Mouse (Mus musculus) midbrain, embryonic 12.5 days (tissue): ENCODE results near the gene Psma5. TPM values are rescaled to one million over a fixed set of nuclear protein-coding genes. Genes with fewer than 3 reads are reported as not detected.
A peak's percentile ranks its signal among the peaks of the same experiment; 100 is the strongest.
"Not testable (repeated sequence)": the region's sequence is repeated elsewhere in the genome, so short reads cannot be mapped to it uniquely, and the experiment has no call there.

Experiments
- ATAC-seq: fragments of 200-750 bp; cut with Nextera tagmentation; 2 replicates; pipeline ENCODE4 v1.8.0; 2017; ENCODE audit warnings: low read depth, moderate TSS enrichment, moderate library complexity; ENCODE audit not compliant: low FRiP score
- H3K27ac ChIP-seq: fragments of 300-500 bp; sonication (generic); replicated peaks from 2 replicates; pipeline ENCODE4 v1.5.1; 2016; ENCODE audit warnings: mild to moderate bottlenecking
- H3K27me3 ChIP-seq: fragments of 300-500 bp; sonication (generic); 2 replicates; pipeline ENCODE4 v1.6.1; 2016; ENCODE audit warnings: mild to moderate bottlenecking
- H3K36me3 ChIP-seq: fragments of 300-500 bp; sonication (generic); 2 replicates; pipeline ENCODE4 v1.6.1; 2016
- H3K4me1 ChIP-seq: fragments of 300-500 bp; sonication (generic); 2 replicates; pipeline ENCODE4 v1.6.1; 2016
- H3K4me2 ChIP-seq: fragments of 300-500 bp; sonication (generic); replicated peaks from 2 replicates; pipeline ENCODE4 v1.6.1; 2016; ENCODE audit warnings: mild to moderate bottlenecking, moderate library complexity
- H3K4me3 ChIP-seq: fragments of 300-500 bp; sonication (generic); 2 replicates; pipeline ENCODE4 v1.5.1; 2016; ENCODE audit warnings: mild to moderate bottlenecking
- H3K9ac ChIP-seq: fragments of 300-500 bp; sonication (generic); replicated peaks from 2 replicates; pipeline ENCODE4 v1.6.1; 2016; ENCODE audit warnings: mild to moderate bottlenecking, moderate library complexity
- H3K9me3 ChIP-seq: fragments of 300-500 bp; sonication (generic); 2 replicates; pipeline ENCODE4 v1.6.1; 2016; ENCODE audit warnings: mild to moderate bottlenecking
- WGBS: fragments of 180-500 bp; shearing (Covaris S2); methylation state at CpG from one replicate; pipeline ENCODE4 v1.1.7; 2016; 5-methylcytosine and 5-hydroxymethylcytosine counted together
- polyA plus RNA-seq: library from polyadenylated mRNA; unstranded; fragments of >200 nt; fragmentation: Nextera tagmentation; extraction: Ambion mirVana; gene quantifications from 2 replicates; pipeline ENCODE4 v1.2.1, GENCODE M21; 2016

Gene Psma5
- polyA plus RNA-seq, 1 experiment from 2014 or later, result 232 TPM

DNA sequence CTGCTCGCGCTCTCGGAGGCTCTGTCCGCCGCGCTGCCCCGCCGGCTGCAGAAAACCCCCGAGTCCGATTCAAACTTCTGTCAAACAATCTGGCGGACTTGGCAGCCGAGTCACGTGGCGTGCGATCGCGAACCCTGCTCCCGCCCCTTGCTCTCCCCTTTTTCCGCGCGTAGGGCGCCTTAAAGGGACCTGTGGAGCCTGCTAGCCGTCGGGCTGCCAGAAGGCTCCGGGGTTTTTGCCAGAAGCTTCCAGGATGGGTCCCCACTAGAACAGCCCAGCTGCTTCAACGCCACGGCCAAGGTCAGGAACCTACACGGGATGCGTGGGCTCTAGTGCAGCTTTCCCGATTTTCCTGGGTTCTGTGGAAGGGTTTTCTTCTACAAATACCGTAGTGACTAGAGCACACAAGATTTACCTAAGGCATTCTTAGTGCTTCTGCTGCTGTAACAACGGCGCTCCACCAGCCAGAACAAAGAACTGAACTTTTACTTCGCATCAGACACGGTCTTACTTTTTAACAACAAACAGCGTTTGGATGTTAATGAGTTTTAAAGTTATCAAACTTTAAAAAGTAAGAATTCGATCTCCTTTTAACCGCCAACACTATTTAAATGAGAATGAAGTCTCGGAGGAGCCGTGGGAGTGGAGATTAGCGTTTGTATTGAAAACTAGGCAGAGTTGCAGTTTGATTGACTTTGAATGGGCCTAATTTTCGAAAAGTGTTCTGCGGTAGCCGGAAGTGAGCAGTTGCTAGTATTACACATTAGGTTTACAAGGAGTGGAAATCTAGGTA lies 30.0 kb upstream of the Psma5 start, which contains the start of gene Sypl2:
Sypl2 (minus strand) TSS at position 91 of the 793 bp plus-strand sequence.
- 2% methylated on average over 44 of the region's 44 CpGs for WGBS
- peaks cover 57% of the 10 kb centered on the region for H3K27me3 ChIP-seq
- peak within 1 kb of the TSS; percentile 63 for H3K4me2 ChIP-seq
- H3K9me3 ChIP-seq, result no peaks in the 10 kb centered on the region
- peaks cover 13% of the 10 kb centered on the region for H3K4me1 ChIP-seq
- ATAC-seq, result peak; percentile 76
- peak within 1 kb of the TSS; percentile 49 for H3K4me3 ChIP-seq
- no peak within 1 kb of the TSS for H3K27ac ChIP-seq
- H3K9ac ChIP-seq, result peak within 1 kb of the TSS; percentile 48
- H3K36me3 ChIP-seq, result no peaks in the 10 kb centered on the region

DNA sequence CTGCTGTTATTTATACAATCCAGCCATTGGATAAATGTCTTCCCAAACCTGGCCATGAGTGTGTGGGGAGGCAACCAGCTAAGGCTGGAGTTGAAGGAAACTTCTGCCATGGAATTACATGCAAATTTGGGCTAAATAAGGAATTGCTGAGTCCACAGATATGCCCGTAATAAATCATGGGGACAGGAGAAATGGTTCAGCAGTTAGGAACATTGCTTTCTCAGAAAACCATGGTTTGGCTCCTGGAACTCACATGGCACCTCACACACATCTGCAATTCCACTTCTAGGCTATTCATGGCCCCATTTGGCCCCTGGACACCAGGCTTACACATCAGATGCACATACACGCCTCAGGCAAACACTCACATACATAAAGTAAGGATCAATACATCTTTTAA lies 29.2 kb upstream of the Psma5 start:
- peaks cover 13% of the 10 kb centered on the region for H3K4me1 ChIP-seq
- no peak for ATAC-seq
- H3K27ac ChIP-seq, result no peak overlapping the region
- H3K9ac ChIP-seq, result no peak overlapping the region
- H3K27me3 ChIP-seq, result peaks cover 54% of the 10 kb centered on the region
- H3K4me2 ChIP-seq, result peak overlapping the region; percentile 63
- 87% methylated on average over 2 of the region's 2 CpGs for WGBS
- 0 out of 2 replicates have a peak overlapping the region, but pooled peaks have one; percentile 49 for H3K4me3 ChIP-seq
- H3K36me3 ChIP-seq, result no peaks in the 10 kb centered on the region
- H3K9me3 ChIP-seq, result no peaks in the 10 kb centered on the region

DNA sequence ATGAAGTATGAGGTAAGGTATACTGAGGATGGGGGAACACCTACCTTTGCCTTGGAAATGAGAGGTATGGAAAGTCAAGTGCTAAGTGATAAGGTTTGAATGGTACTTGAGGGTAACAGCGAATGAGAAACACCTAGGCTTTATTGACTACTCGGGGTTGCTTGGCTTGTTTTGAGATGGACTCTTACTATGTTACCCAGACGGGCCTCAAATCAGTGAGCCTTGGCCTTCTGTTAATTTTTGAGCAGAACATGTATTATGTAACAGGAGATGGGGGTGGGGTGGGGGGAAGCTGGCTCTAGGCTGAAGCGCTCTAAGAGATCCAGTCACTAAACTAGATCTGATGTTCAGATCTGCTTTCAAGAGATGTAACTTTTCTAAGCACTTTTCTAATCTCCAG lies 25.1 kb upstream of the Psma5 start:
- 82% methylated on average over 4 of the region's 4 CpGs for WGBS
- H3K27ac ChIP-seq, result no peak overlapping the region
- ATAC-seq, result no peak
- no peak overlapping the region for H3K4me3 ChIP-seq
- H3K9me3 ChIP-seq, result no peaks in the 10 kb centered on the region
- no peak overlapping the region for H3K9ac ChIP-seq
- H3K27me3 ChIP-seq, result peaks cover 14% of the 10 kb centered on the region
- H3K36me3 ChIP-seq, result no peaks in the 10 kb centered on the region
- no peak overlapping the region for H3K4me2 ChIP-seq
- peaks cover 2% of the 10 kb centered on the region; the same call in 1 of the 2 replicates for H3K4me1 ChIP-seq

DNA sequence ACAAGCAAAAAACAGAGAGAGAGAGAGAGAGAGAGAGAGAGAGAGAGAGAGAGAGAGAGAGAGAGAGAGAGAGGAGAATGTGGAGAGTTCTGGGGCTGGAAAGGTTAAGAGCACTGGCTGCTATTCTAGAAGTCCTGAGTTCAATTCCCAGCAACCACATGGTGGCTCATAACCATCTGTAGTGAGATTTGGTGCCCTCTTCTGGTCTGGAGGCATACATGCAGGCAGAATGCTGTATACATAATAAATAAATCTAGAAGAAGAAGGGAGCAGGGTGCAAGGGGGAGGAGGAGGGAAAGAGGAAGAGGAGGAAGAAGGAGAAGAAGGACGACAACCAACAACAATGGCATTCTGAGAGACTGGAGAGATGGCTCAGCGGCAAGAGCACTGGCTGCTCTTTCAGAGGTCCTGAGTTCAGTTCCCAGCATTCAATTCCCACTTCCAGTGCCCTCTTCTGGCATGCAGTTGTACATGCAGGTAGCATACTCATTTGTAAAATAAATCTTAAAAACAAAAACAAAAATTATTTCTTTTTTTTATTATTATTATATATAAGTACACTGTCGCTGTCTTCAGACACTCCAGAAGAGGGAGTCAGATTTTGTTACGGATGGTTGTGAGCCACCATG lies 19.1 kb upstream of the Psma5 start:
- 86% methylated on average over 4 of the region's 4 CpGs for WGBS
- not testable (repeated sequence) for H3K27ac ChIP-seq, H3K9ac ChIP-seq, H3K4me3 ChIP-seq, H3K36me3 ChIP-seq, H3K27me3 ChIP-seq, H3K9me3 ChIP-seq, H3K4me2 ChIP-seq, ATAC-seq, H3K4me1 ChIP-seq

DNA sequence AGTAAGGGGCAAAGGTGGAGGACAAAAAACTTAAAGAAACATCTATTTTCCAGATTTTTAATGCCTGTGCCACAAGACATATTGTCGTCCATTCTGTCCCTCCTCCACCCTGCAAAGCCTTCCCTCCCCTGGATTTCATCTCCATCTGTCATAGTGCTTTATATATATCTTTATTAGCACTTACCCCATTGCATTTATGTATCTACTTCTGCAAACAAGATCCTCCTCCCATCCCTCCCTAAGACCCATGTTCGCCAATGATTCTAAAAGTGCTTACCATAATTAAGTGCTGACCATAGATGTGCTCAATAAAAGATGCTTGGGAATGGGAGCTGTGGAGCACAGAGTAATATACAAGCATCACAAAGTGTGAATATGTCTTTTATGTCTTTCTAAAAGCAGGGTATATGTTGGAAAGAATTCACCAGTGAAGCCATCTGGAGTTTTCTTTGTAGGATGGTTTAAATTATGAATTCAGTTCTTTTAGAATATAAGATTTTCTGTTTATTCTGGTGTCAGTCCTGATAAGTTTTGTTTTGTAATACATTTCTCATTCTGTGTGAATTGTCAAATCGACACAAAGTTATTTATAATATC lies 15.4 kb upstream of the Psma5 start:
- no peak overlapping the region for H3K4me3 ChIP-seq
- no peaks in the 10 kb centered on the region for H3K27me3 ChIP-seq
- H3K9ac ChIP-seq, result no peak overlapping the region
- no peak for ATAC-seq
- no peaks in the 10 kb centered on the region for H3K4me1 ChIP-seq
- WGBS, result 95% methylated on average over 3 of the region's 3 CpGs
- no peak overlapping the region for H3K4me2 ChIP-seq
- H3K36me3 ChIP-seq, result no peaks in the 10 kb centered on the region
- no peaks in the 10 kb centered on the region for H3K9me3 ChIP-seq
- H3K27ac ChIP-seq, result no peak overlapping the region

DNA sequence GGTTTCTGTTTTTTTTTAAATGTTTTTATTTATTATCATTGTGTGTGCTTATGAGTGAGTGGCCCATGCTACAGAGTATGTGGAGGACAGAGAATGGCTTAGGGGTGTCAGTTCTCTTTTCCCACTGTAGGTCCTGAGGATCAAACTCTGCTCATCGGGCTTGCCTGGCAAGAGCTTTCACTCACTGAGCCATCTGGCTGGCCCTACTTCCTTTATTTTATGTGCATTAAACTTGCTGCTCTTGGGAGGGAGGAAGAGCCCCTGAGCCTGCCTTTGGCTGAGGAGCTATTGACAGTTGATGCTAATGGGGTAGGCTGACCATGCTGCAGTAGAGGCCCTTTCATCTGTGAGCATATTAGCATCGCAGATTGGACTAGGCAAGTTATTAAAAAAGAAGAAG lies 9.9 kb upstream of the Psma5 start:
- no peaks in the 10 kb centered on the region for H3K9me3 ChIP-seq
- H3K27me3 ChIP-seq, result no peaks in the 10 kb centered on the region
- no peak overlapping the region for H3K27ac ChIP-seq
- no peaks in the 10 kb centered on the region for H3K36me3 ChIP-seq
- H3K4me3 ChIP-seq, result no peak overlapping the region
- 85% methylated on average over 2 of the region's 2 CpGs for WGBS
- ATAC-seq, result no peak
- H3K9ac ChIP-seq, result no peak overlapping the region
- H3K4me2 ChIP-seq, result no peak overlapping the region
- no peaks in the 10 kb centered on the region for H3K4me1 ChIP-seq

DNA sequence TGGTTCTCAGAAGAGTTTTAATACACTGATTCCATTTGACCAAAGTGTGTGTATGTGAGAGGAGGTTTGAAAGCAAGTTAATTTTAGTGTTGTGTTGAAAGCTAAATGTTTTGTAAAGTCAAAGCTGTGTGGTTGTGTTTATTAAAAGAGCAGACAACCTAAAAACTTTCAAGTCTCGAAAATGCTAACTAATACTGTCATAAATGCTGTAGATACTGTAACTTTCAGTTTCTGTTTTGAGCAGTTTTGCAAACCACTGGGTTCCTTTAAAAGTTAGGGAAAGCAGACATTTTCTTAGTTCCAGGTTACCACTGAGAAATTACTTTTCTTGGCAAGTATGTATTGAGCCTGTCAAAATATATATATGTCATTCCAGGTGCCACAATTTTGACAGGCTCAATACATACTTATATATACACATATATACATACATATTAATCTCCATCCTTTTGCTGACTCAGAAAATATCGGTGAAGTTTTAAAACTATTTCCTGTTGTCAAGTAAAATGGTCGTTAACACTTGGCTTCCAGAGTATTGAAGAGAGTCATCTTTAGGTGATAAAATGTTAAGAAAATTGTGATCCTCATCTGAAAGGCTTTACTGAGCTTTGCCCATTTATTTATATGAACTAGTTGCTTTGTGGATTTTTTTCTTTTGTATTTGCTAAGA lies 1.2 kb downstream of the Psma5 start:
- H3K9me3 ChIP-seq, result no peaks in the 10 kb centered on the region
- H3K27me3 ChIP-seq, result no peaks in the 10 kb centered on the region
- H3K9ac ChIP-seq, result peak overlapping the region; percentile 87
- peak overlapping the region; percentile 97 for H3K4me3 ChIP-seq
- no peak for ATAC-seq
- peaks cover 11% of the 10 kb centered on the region for H3K36me3 ChIP-seq
- H3K4me2 ChIP-seq, result peak overlapping the region; percentile 86
- H3K27ac ChIP-seq, result no peak overlapping the region
- peaks cover 27% of the 10 kb centered on the region for H3K4me1 ChIP-seq
- WGBS, result 88% methylated on average over 3 of the region's 3 CpGs

DNA sequence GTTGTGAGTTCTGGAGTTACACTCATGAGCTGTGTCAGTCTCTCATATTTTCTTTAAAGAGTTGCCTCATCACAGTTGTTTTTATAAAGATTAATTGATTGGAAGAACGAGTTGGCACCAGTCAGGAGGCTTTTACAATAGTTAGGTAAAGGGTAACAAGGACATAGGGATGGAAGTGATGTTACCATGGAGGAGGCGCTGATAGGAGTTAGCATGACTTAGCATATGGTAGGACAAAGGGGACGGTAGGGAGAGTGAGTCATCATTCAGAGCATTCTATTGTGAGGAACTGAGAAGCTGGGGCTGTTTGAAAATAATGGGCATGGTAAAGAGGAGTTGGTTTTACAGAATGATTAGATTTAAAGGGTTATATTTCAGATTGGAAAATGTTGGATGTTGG lies 2.6 kb downstream of the Psma5 start:
- no peaks in the 10 kb centered on the region for H3K27me3 ChIP-seq
- no peak for ATAC-seq
- H3K9me3 ChIP-seq, result no peaks in the 10 kb centered on the region
- H3K27ac ChIP-seq, result no peak overlapping the region
- H3K4me3 ChIP-seq, result no peak overlapping the region
- WGBS, result 75% methylated on average over 3 of the region's 3 CpGs
- no peak overlapping the region; the same call in 1 of the 2 replicates for H3K9ac ChIP-seq
- peaks cover 27% of the 10 kb centered on the region for H3K4me1 ChIP-seq
- H3K4me2 ChIP-seq, result no peak overlapping the region
- H3K36me3 ChIP-seq, result peaks cover 19% of the 10 kb centered on the region

DNA sequence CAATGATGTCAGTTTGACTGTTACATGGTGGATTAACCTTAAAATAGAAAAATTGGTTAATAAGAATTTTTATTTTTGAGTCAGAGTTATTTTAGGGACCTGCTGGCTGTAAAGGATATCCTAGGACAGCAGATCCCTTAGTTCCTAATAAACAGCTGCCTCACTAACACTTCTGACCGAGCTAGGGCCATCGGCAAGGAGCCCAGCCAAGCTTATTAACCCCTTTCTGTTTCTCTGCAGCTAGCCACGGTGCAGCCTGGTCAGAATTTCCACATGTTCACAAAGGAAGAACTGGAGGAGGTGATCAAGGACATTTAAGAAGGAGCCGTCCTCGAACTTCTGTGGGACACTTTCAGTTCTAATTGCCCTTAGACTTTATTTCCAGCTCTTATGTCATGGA lies 22.8 kb downstream of the Psma5 start:
- not testable (repeated sequence) for H3K9me3 ChIP-seq, H3K4me2 ChIP-seq, H3K9ac ChIP-seq, H3K27me3 ChIP-seq, H3K4me3 ChIP-seq, ATAC-seq, H3K27ac ChIP-seq
- H3K36me3 ChIP-seq, result peaks cover 39% of the 10 kb centered on the region
- WGBS, result 82% methylated on average over 5 of the region's 5 CpGs
- H3K4me1 ChIP-seq, result peaks cover 11% of the 10 kb centered on the region

DNA sequence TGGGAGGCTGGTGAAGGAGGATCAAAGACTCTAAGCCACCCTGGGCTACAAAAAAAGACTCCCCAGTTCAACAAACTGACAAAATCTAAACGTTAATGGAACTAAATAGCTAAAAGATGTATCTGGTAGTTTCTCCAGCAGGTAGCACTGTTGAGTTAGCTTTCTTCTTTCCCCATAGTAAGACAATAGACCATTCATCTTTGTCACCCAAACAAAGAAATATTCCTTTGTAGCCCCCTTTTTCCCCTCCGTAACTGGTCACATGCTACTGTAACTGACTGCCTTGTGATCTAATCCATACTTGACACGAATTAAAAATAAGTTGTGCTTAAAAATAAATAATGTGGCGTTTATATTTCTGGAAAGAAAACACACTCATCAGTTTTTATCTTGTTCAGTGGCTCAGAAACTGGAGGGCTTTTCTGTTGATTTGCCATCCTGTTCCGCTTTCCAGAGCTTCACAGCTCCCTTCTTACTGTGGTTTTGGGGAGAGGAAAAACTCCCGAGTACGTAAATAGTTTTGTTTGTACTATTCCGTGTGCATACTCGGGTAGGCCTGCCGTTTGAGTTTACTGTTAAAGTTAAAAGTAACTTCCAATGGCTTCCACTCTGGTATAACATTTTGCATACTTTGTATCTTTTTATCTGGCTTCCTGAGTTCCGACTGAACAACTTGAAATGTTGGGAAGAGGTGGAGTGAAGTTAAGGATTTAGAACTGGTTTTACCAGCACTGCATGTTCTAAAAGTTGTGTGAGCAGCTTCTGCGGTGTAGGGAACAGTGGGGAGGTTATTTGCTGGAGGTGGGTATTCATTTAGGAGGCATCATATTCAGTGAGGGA lies 25.9 kb downstream of the Psma5 start:
- H3K4me3 ChIP-seq, result peak overlapping the region; percentile 98
- H3K4me1 ChIP-seq, result peaks cover 41% of the 10 kb centered on the region
- H3K4me2 ChIP-seq, result peak overlapping the region; percentile 76
- peak overlapping the region; percentile 89 for H3K27ac ChIP-seq
- no peak for ATAC-seq
- peak overlapping the region; percentile 66; the same call in 1 of the 2 replicates for H3K9ac ChIP-seq
- WGBS, result 30% methylated on average over 12 of the region's 12 CpGs
- no peaks in the 10 kb centered on the region for H3K9me3 ChIP-seq
- no peaks in the 10 kb centered on the region for H3K27me3 ChIP-seq
- peaks cover 19% of the 10 kb centered on the region for H3K36me3 ChIP-seq

DNA sequence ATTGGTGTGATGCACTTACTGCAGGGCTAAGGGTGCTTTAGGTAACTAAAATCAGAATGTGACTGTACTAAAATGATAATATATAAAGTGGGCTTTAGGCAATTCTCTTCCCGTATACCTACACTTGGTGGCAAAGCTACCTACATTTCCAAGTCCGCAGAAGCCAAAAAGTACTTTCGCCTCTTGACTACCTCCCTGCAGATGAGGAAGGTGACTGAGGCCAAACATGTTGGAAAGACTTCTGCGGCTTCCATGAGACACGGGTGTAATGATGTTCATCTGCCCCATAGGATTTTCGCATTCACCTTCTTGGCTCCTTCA lies 26.5 kb downstream of the Psma5 start:
- ATAC-seq, result no peak

More for the DNA sequence above, 26.5 kb downstream of the Psma5 start:
- Histone ChIP-seq H3K9me3 (no peaks in the 10 kb centered on the region), H3K27ac (peak overlapping the region; percentile 89), H3K4me1 (peaks cover 46% of the 10 kb centered on the region), H3K36me3 (peaks cover 13% of the 10 kb centered on the region; the same call in 1 of the 2 replicates), H3K9ac (peak overlapping the region; percentile 66), H3K4me2 (peak overlapping the region; percentile 76), H3K4me3 (peak overlapping the region; percentile 98), H3K27me3 (no peaks in the 10 kb centered on the region)
- 13% methylated on average over 6 of the region's 6 CpGs for whole genome bisulfite sequencing
